Mouse (Mus musculus) brain, embryonic 14.5 days (tissue): ENCODE data around the gene Sprtn.

Source experiments
- CTCF ChIP-seq: fragments of 200-500 bp; IDR thresholded peaks from 2 replicates; pipeline ENCODE4 v1.5.1; 2012; ENCODE audit warnings: inconsistent platforms, mild to moderate bottlenecking, moderate library complexity, borderline replicate concordance; ENCODE audit not compliant: insufficient read depth, insufficient read length; ENCODE audit errors: extremely low read depth
- POLR2A ChIP-seq: fragments of 200-500 bp; IDR thresholded peaks from 2 replicates; pipeline ENCODE4 v1.6.1; 2012; ENCODE audit warnings: mild to moderate bottlenecking, inconsistent platforms, borderline replicate concordance; ENCODE audit not compliant: poor library complexity, insufficient read depth, insufficient read length, severe bottlenecking; ENCODE audit errors: extremely low read depth

DNA sequence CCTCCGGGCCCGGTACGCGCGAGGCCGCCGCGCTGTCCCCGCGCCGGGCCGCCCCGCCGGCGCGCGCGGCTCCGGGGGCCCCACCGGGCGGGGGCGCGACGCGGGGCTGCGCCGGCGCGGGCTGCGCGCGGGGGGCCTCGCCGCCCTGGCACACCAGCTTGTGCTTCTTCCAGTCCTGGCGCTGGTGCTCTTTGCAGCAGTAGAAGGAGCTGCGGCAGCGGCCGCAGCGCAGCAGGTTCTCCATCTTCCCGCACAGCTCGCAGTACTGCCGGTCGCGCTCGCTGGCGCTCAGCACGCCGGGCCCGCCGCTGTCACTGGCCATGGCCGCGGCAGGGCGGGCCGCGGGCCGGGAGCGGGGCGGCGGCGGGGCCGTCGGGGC is 51.0 kb downstream of the Sprtn start:
- TF ChIP-seq CTCF (no peak), POLR2A (peak; percentile 43; the same call in 1 of the 2 replicates)
